Mouse (Mus musculus) embryonic facial prominence, embryonic 13.5 days (tissue): ENCODE results near the gene Tspan5. TPM values are rescaled to one million over a fixed set of nuclear protein-coding genes. Genes with fewer than 3 reads are reported as not detected.

ENCODE experiments used
- ATAC-seq: fragments of 200-750 bp; cut with Nextera tagmentation; 2 replicates; pipeline ENCODE4 v1.8.0; 2017; ENCODE audit warnings: low read depth; ENCODE audit not compliant: insufficient number of reproducible peaks, insufficient read depth, low FRiP score, low TSS enrichment
- H3K27ac ChIP-seq: fragments of 300-500 bp; sonication (generic); 2 replicates; pipeline ENCODE4 v1.5.1; 2015; ENCODE audit warnings: moderate library complexity, mild to moderate bottlenecking, inconsistent platforms
- H3K27me3 ChIP-seq: fragments of 300-500 bp; sonication (generic); 2 replicates; pipeline ENCODE4 v1.6.1; 2015; ENCODE audit warnings: mild to moderate bottlenecking, inconsistent platforms
- H3K36me3 ChIP-seq: fragments of 300-500 bp; sonication (generic); 2 replicates; pipeline ENCODE4 v1.6.1; 2015; ENCODE audit warnings: mild to moderate bottlenecking, inconsistent platforms
- H3K4me1 ChIP-seq: fragments of 300-500 bp; sonication (generic); 2 replicates; pipeline ENCODE4 v1.6.1; 2015; ENCODE audit warnings: inconsistent platforms
- H3K4me2 ChIP-seq: fragments of 300-500 bp; sonication (generic); 2 replicates; pipeline ENCODE4 v1.6.1; 2015; ENCODE audit warnings: moderate library complexity, mild to moderate bottlenecking, inconsistent platforms
- H3K4me3 ChIP-seq: fragments of 300-500 bp; sonication (generic); 2 replicates; pipeline ENCODE4 v1.5.1; 2015; ENCODE audit warnings: mild to moderate bottlenecking, inconsistent platforms
- H3K9ac ChIP-seq: fragments of 300-500 bp; sonication (generic); 2 replicates; pipeline ENCODE4 v1.6.1; 2015; ENCODE audit warnings: mild to moderate bottlenecking, inconsistent platforms
- H3K9me3 ChIP-seq: fragments of 300-500 bp; sonication (generic); 2 replicates; pipeline ENCODE4 v1.6.1; 2016; ENCODE audit warnings: inconsistent platforms
- WGBS: fragments of 180-500 bp; shearing (Covaris S2); methylation state at CpG from one replicate; pipeline ENCODE4 v1.1.7; 2015; ENCODE audit warnings: mixed read lengths; 5-methylcytosine and 5-hydroxymethylcytosine counted together
- polyA plus RNA-seq: library from polyadenylated mRNA; unstranded; fragments of >200 nt; fragmentation: Nextera tagmentation; extraction: Ambion mirVana; gene quantifications from 2 replicates; pipeline ENCODE4 v1.2.1, GENCODE M21; 2015

Gene Tspan5
- polyA plus RNA-seq, 1 experiment from 2014 or later = 28.0 TPM

GRCm38 (mm10) chr3:138916591-138916990 is 174.6 kb downstream of the Tspan5 start:
- ATAC-seq = no peak
- WGBS = 88% methylated on average over 4 of the region's 4 CpGs

GRCm38 (mm10) chr3:138917016-138917415 is 175.0 kb downstream of the Tspan5 start:
- Histone ChIP-seq H3K4me3 (no peak overlapping the region), H3K9me3 (no peaks in the 10 kb centered on the region), H3K27ac (no peak overlapping the region), H3K4me1 (peaks cover 6% of the 10 kb centered on the region), H3K4me2 (no peak overlapping the region), H3K27me3 (no peaks in the 10 kb centered on the region), H3K9ac (no peak overlapping the region), H3K36me3 (peaks cover 3% of the 10 kb centered on the region; the same call in 1 of the 2 replicates)
- WGBS = 70% methylated on average over 4 of the region's 4 CpGs
- no peak for ATAC-seq

More at GRCm38 (mm10) chr3:138916591-138916990, 174.6 kb downstream of the Tspan5 start:
- no peak overlapping the region for H3K9ac ChIP-seq
- no peaks in the 10 kb centered on the region for H3K27me3 ChIP-seq
- H3K36me3 ChIP-seq = peaks cover 3% of the 10 kb centered on the region; the same call in 1 of the 2 replicates
- H3K9me3 ChIP-seq = no peaks in the 10 kb centered on the region
- H3K4me3 ChIP-seq = no peak overlapping the region
- H3K4me2 ChIP-seq = no peak overlapping the region
- no peak overlapping the region for H3K27ac ChIP-seq
- H3K4me1 ChIP-seq = peaks cover 6% of the 10 kb centered on the region

GRCm38 (mm10) chr3:138918241-138918640 is 176.2 kb downstream of the Tspan5 start:
- H3K4me2 ChIP-seq = no peak overlapping the region
- ATAC-seq = no peak
- H3K9ac ChIP-seq = no peak overlapping the region
- no peak overlapping the region for H3K4me3 ChIP-seq
- H3K4me1 ChIP-seq = peaks cover 6% of the 10 kb centered on the region
- 95% methylated on average over 4 of the region's 4 CpGs for WGBS
- no peaks in the 10 kb centered on the region for H3K27me3 ChIP-seq
- no peak overlapping the region for H3K27ac ChIP-seq
- H3K36me3 ChIP-seq = peaks cover 3% of the 10 kb centered on the region; the same call in 1 of the 2 replicates
- no peaks in the 10 kb centered on the region for H3K9me3 ChIP-seq

GRCm38 (mm10) chr3:138926161-138926560 is 184.2 kb downstream of the Tspan5 start:
- 86% methylated on average over 8 of the region's 8 CpGs for WGBS
- Histone ChIP-seq H3K27me3 (no peaks in the 10 kb centered on the region), H3K9ac (no peak overlapping the region), H3K36me3 (peaks cover 45% of the 10 kb centered on the region), H3K4me2 (no peak overlapping the region), H3K9me3 (no peaks in the 10 kb centered on the region), H3K4me1 (no peaks in the 10 kb centered on the region), H3K27ac (no peak overlapping the region), H3K4me3 (no peak overlapping the region)
- ATAC-seq = no peak

- ATAC-seq = no peak
- H3K27ac ChIP-seq = no peak overlapping the region
- no peaks in the 10 kb centered on the region; the same call in 1 of the 2 replicates for H3K9me3 ChIP-seq
- H3K9ac ChIP-seq = no peak overlapping the region
- no peaks in the 10 kb centered on the region for H3K4me1 ChIP-seq
- no peaks in the 10 kb centered on the region for H3K27me3 ChIP-seq
- 94% methylated on average over 4 of the region's 4 CpGs for WGBS
- no peak overlapping the region for H3K4me2 ChIP-seq
- H3K4me3 ChIP-seq = no peak overlapping the region
- H3K36me3 ChIP-seq = peaks cover 51% of the 10 kb centered on the region
Observed at GRCm38 (mm10) chr3:138927437-138927836, 185.4 kb downstream of the Tspan5 start.

- H3K9ac ChIP-seq = no peak overlapping the region
- no peak overlapping the region for H3K4me3 ChIP-seq
- peaks cover 51% of the 10 kb centered on the region for H3K36me3 ChIP-seq
- 83% methylated on average over 8 of the region's 8 CpGs for WGBS
- H3K9me3 ChIP-seq = no peaks in the 10 kb centered on the region
- no peaks in the 10 kb centered on the region for H3K27me3 ChIP-seq
- no peak for ATAC-seq
- no peak overlapping the region for H3K4me2 ChIP-seq
- H3K27ac ChIP-seq = no peak overlapping the region
- H3K4me1 ChIP-seq = no peaks in the 10 kb centered on the region
Observed at GRCm38 (mm10) chr3:138936780-138937179, 194.8 kb downstream of the Tspan5 start.

GRCm38 (mm10) chr3:138937241-138937640 is 195.2 kb downstream of the Tspan5 start:
- WGBS = 98% methylated on average over 10 of the region's 10 CpGs
- Histone ChIP-seq H3K4me1 (no peaks in the 10 kb centered on the region), H3K27ac (no peak overlapping the region), H3K9me3 (no peaks in the 10 kb centered on the region), H3K36me3 (peaks cover 51% of the 10 kb centered on the region), H3K4me3 (no peak overlapping the region), H3K9ac (no peak overlapping the region), H3K4me2 (no peak overlapping the region), H3K27me3 (no peaks in the 10 kb centered on the region)
- ATAC-seq = no peak

GRCm38 (mm10) chr3:138941604-138942003 is 199.6 kb downstream of the Tspan5 start:
- Histone ChIP-seq H3K27ac (no peak overlapping the region; the same call in 1 of the 2 replicates), H3K36me3 (peaks cover 58% of the 10 kb centered on the region), H3K4me3 (no peak overlapping the region), H3K4me1 (no peaks in the 10 kb centered on the region), H3K9ac (no peak overlapping the region), H3K27me3 (no peaks in the 10 kb centered on the region), H3K9me3 (no peaks in the 10 kb centered on the region), H3K4me2 (no peak overlapping the region)
- WGBS = 31% methylated on average over 9 of the region's 9 CpGs
- no peak for ATAC-seq

- H3K4me1 ChIP-seq = no peaks in the 10 kb centered on the region
- ATAC-seq = no peak
- peaks cover 41% of the 10 kb centered on the region for H3K36me3 ChIP-seq
- WGBS = 90% methylated on average over 3 of the region's 3 CpGs
- no peak overlapping the region for H3K4me3 ChIP-seq
- H3K27me3 ChIP-seq = no peaks in the 10 kb centered on the region
- H3K27ac ChIP-seq = no peak overlapping the region
- H3K4me2 ChIP-seq = no peak overlapping the region
- no peak overlapping the region for H3K9ac ChIP-seq
- no peaks in the 10 kb centered on the region for H3K9me3 ChIP-seq
Observed at GRCm38 (mm10) chr3:138945516-138945915, 203.5 kb downstream of the Tspan5 start.

- no peak for ATAC-seq
- H3K4me1 ChIP-seq = no peaks in the 10 kb centered on the region
- H3K9me3 ChIP-seq = no peaks in the 10 kb centered on the region
- H3K27ac ChIP-seq = no peak overlapping the region
- no peaks in the 10 kb centered on the region for H3K27me3 ChIP-seq
- 95% methylated on average over 9 of the region's 9 CpGs for WGBS
- H3K9ac ChIP-seq = no peak overlapping the region
- peaks cover 46% of the 10 kb centered on the region for H3K36me3 ChIP-seq
- no peak overlapping the region for H3K4me3 ChIP-seq
- no peak overlapping the region for H3K4me2 ChIP-seq
Observed at GRCm38 (mm10) chr3:138949081-138949480, 207.1 kb downstream of the Tspan5 start.

GRCm38 (mm10) chr3:138955220-138955619 is 213.2 kb downstream of the Tspan5 start:
- no peaks in the 10 kb centered on the region for H3K4me1 ChIP-seq
- H3K9ac ChIP-seq = no peak overlapping the region
- no peak for ATAC-seq
- H3K9me3 ChIP-seq = no peaks in the 10 kb centered on the region
- no peak overlapping the region for H3K27ac ChIP-seq
- no peak overlapping the region for H3K4me3 ChIP-seq
- peaks cover 55% of the 10 kb centered on the region for H3K36me3 ChIP-seq
- no peaks in the 10 kb centered on the region for H3K27me3 ChIP-seq
- WGBS = 91% methylated on average over 7 of the region's 7 CpGs
- no peak overlapping the region for H3K4me2 ChIP-seq
